ENCODE assay signal across 1 mouse cellular context in genomic region chr3:90644220-90644619, GRCm38 (mm10).
A peak's percentile ranks its signal among the peaks of the same experiment; 100 is the strongest.
TF ChIP-seq lines count a peak whose summit lies in the region.

No protein-coding gene starts in this region.

TF ChIP-seq in CH12.LX, 34 proteins besides CTCF, POLR2A, EP300 and RAD21:
- TF ChIP-seq SMC3 (IDR thresholded peaks at IDR 0.05; ENCODE audit: low read depth, low read length) (peak; percentile 58), MYC (IDR thresholded peaks at IDR 0.05; ENCODE audit: low read depth, low read length) (no peak), BHLHE40 (IDR thresholded peaks at IDR 0.05; ENCODE audit: low read depth, low read length) (no peak)
TF ChIP-seq in CH12.LX: peak in this region for 1.
